Mouse (Mus musculus): ENCODE results near the gene Snx10.

DNA sequence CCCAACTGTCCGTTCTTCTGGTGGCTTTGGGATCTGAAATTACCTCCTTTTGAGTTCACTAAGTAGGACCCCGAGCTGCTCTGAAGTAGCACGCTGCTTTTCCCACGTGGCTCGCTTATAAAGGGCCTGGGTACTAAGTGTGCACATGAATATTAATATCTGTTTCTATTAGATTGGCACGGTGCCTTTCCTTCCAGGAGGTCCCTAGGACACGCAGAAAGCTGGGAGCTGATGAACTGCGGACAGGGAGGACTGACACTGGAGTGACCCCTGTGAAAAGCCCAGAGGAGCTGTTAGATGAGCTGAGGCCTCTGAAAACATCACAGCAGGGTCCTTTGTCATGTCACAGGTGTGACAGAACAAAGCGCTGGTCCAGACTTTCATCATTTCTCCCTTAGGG is 57.7 kb downstream of the Snx10 start:
- TF ChIP-seq CTCF (IDR thresholded peaks at IDR 0.05; ENCODE audit: low read depth) (no peak), EP300 (IDR thresholded peaks at IDR 0.05; ENCODE audit: low read depth) (no peak)
